Mouse (Mus musculus): ENCODE results near the gene Zkscan3. TPM values are rescaled to one million over a fixed set of nuclear protein-coding genes. Genes with fewer than 3 reads are reported as not detected.

The Zkscan3 gene
- total and polyA plus RNA-seq, 3 experiments, result 18.7 to 27.7 (median 23.2) TPM

DNA sequence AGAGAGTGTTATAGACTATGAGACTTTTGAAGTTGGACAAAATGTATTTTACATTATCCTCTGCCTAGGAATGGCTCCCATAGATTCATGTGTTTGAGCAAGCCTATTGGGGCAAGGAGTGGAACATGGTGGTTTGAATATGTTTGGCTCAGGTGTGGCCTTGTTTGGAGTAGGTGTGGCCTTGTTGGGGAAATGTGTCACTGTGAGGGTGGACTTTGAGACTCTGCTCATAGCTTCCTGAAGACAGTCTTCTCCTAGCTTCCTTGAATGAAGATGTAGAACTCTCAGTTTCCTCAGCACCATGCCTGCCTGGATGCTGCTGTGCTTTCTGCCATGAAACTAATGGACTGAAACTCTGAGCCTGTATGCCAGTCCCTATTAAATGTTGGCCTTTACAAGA lies 52.0 kb downstream of the Zkscan3 start:
- H3K79me2 ChIP-seq (replicated peaks; ENCODE audit: control insufficient read depth, insufficient read depth, low read length), result no peaks in the 10 kb centered on the region
- no peak for DNase-seq
- H3K27me3 ChIP-seq (ENCODE audit: control insufficient read depth, insufficient read depth, low read length), result no peaks in the 10 kb centered on the region
- no peaks in the 10 kb centered on the region for H3K36me3 ChIP-seq (ENCODE audit: control insufficient read depth, insufficient read depth, low read length)
- intact Hi-C loops (cut with DNase I), result no loop called here
- no peak overlapping the region for H3K27ac ChIP-seq
- H3K4me3 ChIP-seq, result no peak overlapping the region
- H3K9ac ChIP-seq (ENCODE audit: low read depth, low read length), result no peak overlapping the region
- no peaks in the 10 kb centered on the region for H3K4me1 ChIP-seq (ENCODE audit: control insufficient read depth, insufficient read depth, low read length)
- TF ChIP-seq POLR2A (IDR thresholded peaks at IDR 0.05; ENCODE audit: insufficient read depth, low read depth, low read length), result no peak
- no peak for TF ChIP-seq EP300 (IDR thresholded peaks at IDR 0.05; ENCODE audit: insufficient read depth, low read depth, low read length)
- TF ChIP-seq CTCF (IDR thresholded peaks at IDR 0.05), result no peak

DNA sequence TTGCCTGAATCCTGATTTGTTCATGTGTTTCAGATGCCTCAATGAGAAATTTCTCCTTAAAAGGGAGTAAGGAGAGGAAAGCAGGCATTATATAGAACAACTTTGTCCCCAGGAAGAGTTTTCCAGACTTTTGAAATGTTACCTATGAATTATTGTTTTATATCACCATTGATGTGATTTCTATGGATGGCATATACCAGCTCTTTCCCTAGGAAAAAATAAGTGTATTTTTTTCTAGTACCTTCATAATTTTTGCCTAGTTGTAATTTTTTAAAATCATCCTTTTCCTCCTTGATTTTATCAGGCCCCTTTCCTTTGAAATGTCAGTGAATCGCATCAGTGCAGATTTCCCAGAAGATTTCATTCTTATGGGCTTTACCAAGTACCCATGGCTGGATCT lies 55.9 kb downstream of the Zkscan3 start, which contains the start of gene Olfr1367:
TSS of gene Olfr1367 (plus strand) at position 301 of the 400 bp plus-strand sequence.
- TF ChIP-seq POLR2A (IDR thresholded peaks at IDR 0.05; ENCODE audit: insufficient read depth, low read depth, low read length) (no peak), EP300 (IDR thresholded peaks at IDR 0.05; ENCODE audit: insufficient read depth, low read depth, low read length) (no peak), CTCF (IDR thresholded peaks at IDR 0.05) (no peak)
- DNase-seq, result no peak
- intact Hi-C loops (cut with DNase I), result no loop called here
- no peaks in the 10 kb centered on the region for H3K36me3 ChIP-seq (ENCODE audit: control insufficient read depth, insufficient read depth, low read length)
- no peaks in the 10 kb centered on the region for H3K27me3 ChIP-seq (ENCODE audit: control insufficient read depth, insufficient read depth, low read length)
- H3K4me1 ChIP-seq (ENCODE audit: control insufficient read depth, insufficient read depth, low read length), result no peaks in the 10 kb centered on the region
- no peak within 1 kb of the TSS for H3K9ac ChIP-seq (ENCODE audit: low read depth, low read length)
- H3K27ac ChIP-seq, result no peak within 1 kb of the TSS
- H3K79me2 ChIP-seq (replicated peaks; ENCODE audit: control insufficient read depth, insufficient read depth, low read length), result no peaks in the 10 kb centered on the region
- 59% methylated on average over 1 of the region's 1 CpGs for WGBS
- H3K4me3 ChIP-seq, result no peak within 1 kb of the TSS

Small RNAs within 50 kb of the gene (microRNA-seq; reads per million reads assigned to microRNA genes)
- gene Mir1896 (0 reads per million in 2 experiments), gene Mir6942 (0 to 0.56 reads per million in 2 experiments)

Other genes starting within 250 kb of the Zkscan3 start
- 10 to 100 TPM; 18.8 to 19.8 TPM for gene Trim27, start 223.3 kb downstream of the Zkscan3 start, total RNA-seq (2021)
- gene Trim27, start 223.3 kb downstream of the Zkscan3 start, polyA plus RNA-seq (2012; rRNA removed), result 13.5 and 17.2 TPM in 2 replicates
- gene Gpx5, start 110.0 kb downstream of the Zkscan3 start, total RNA-seq (2021), result not detected
- gene Gpx5, start 110.0 kb downstream of the Zkscan3 start, polyA plus RNA-seq (2012; rRNA removed), result not detected in 2 replicates
- not detected for gene Gpx6, start 90.6 kb downstream of the Zkscan3 start, total RNA-seq (2021)
- gene Gpx6, start 90.6 kb downstream of the Zkscan3 start, polyA plus RNA-seq (2012; rRNA removed), result not detected in 2 replicates
- not detected for gene Olfr1367, start 55.8 kb downstream of the Zkscan3 start, total RNA-seq (2021)
- gene Olfr1367, start 55.8 kb downstream of the Zkscan3 start, polyA plus RNA-seq (2012; rRNA removed), result not detected in 2 replicates
- 1 to 10 TPM; 4.8 to 5.1 TPM for gene Zscan12, start 39.9 kb downstream of the Zkscan3 start, total RNA-seq (2021)
- gene Zscan12, start 39.9 kb downstream of the Zkscan3 start, polyA plus RNA-seq (2012; rRNA removed), result 1.3 and 2.5 TPM in 2 replicates
- gene Pgbd1, start 38.3 kb upstream of the Zkscan3 start, total RNA-seq (2021), result under 1 TPM; 0.41 to 0.50 TPM
- 0.43 and 0.59 TPM in 2 replicates for gene Pgbd1, start 38.3 kb upstream of the Zkscan3 start, polyA plus RNA-seq (2012; rRNA removed)
- gene Zscan26, start 51.0 kb upstream of the Zkscan3 start, total RNA-seq (2021), result 10 to 100 TPM; 21.8 TPM
- gene Zscan26, start 51.0 kb upstream of the Zkscan3 start, polyA plus RNA-seq (2012; rRNA removed), result 14.8 and 25.6 TPM in 2 replicates
- under 1 TPM; 0.34 to 0.99 TPM for gene Nkapl, start 65.8 kb upstream of the Zkscan3 start, total RNA-seq (2021)
- gene Nkapl, start 65.8 kb upstream of the Zkscan3 start, polyA plus RNA-seq (2012; rRNA removed), result 0.18 TPM in 1 of 2 replicates, not detected in the other
- 1 to 10 TPM in 1 of 2 experiments, under 1 TPM in 1; 0.77 to 1.1 TPM for gene Zkscan4, start 76.2 kb upstream of the Zkscan3 start, total RNA-seq (2021)
- 0.47 and 0.94 TPM in 2 replicates for gene Zkscan4, start 76.2 kb upstream of the Zkscan3 start, polyA plus RNA-seq (2012; rRNA removed)
- gene Gm10065, start 76.7 kb upstream of the Zkscan3 start, total RNA-seq (2021), result not detected
- gene Gm10065, start 76.7 kb upstream of the Zkscan3 start, polyA plus RNA-seq (2012; rRNA removed), result not detected in 2 replicates
- 10 to 100 TPM; 25.4 to 27.3 TPM for gene AK157302, start 92.5 kb upstream of the Zkscan3 start, total RNA-seq (2021)
- 0.82 and 2.0 TPM in 2 replicates for gene AK157302, start 92.5 kb upstream of the Zkscan3 start, polyA plus RNA-seq (2012; rRNA removed)
- gene Gm11273, start 98.7 kb upstream of the Zkscan3 start, total RNA-seq (2021), result 100 to 1,000 TPM; 241 to 252 TPM
- 65.2 and 74.9 TPM in 2 replicates for gene Gm11273, start 98.7 kb upstream of the Zkscan3 start, polyA plus RNA-seq (2012; rRNA removed)
- 10 to 100 TPM in 1 of 2 experiments, 1 to 10 TPM in 1; 9.1 to 12.3 TPM for gene Zkscan8, start 128.4 kb upstream of the Zkscan3 start, total RNA-seq (2021)
- gene Zkscan8, start 128.4 kb upstream of the Zkscan3 start, polyA plus RNA-seq (2012; rRNA removed), result 2.8 and 6.3 TPM in 2 replicates
- gene Olfr1366, start 140.1 kb upstream of the Zkscan3 start, total RNA-seq (2021), result not detected
- gene Olfr1366, start 140.1 kb upstream of the Zkscan3 start, polyA plus RNA-seq (2012; rRNA removed), result not detected in 2 replicates
- gene Olfr1535, start 157.1 kb upstream of the Zkscan3 start, total RNA-seq (2021), result not detected
- not detected in 2 replicates for gene Olfr1535, start 157.1 kb upstream of the Zkscan3 start, polyA plus RNA-seq (2012; rRNA removed)
- not detected for gene Olfr1364, start 179.0 kb upstream of the Zkscan3 start, total RNA-seq (2021)
- gene Olfr1364, start 179.0 kb upstream of the Zkscan3 start, polyA plus RNA-seq (2012; rRNA removed), result not detected in 2 replicates
- not detected for gene Olfr1362, start 211.3 kb upstream of the Zkscan3 start, total RNA-seq (2021)
- not detected in 2 replicates for gene Olfr1362, start 211.3 kb upstream of the Zkscan3 start, polyA plus RNA-seq (2012; rRNA removed)
- gene Olfr11, start 239.8 kb upstream of the Zkscan3 start, total RNA-seq (2021), result not detected
- not detected in 2 replicates for gene Olfr11, start 239.8 kb upstream of the Zkscan3 start, polyA plus RNA-seq (2012; rRNA removed)